Mouse (Mus musculus) retina, adult 2 months (tissue): ENCODE results near the gene Theg.

Experiments used
- DNase-seq: peaks from one replicate; pipeline ENCODE4 v3.0.0-alpha.2; 2012; ENCODE audit warnings: low read depth, low spot score

Gene Theg

DNA sequence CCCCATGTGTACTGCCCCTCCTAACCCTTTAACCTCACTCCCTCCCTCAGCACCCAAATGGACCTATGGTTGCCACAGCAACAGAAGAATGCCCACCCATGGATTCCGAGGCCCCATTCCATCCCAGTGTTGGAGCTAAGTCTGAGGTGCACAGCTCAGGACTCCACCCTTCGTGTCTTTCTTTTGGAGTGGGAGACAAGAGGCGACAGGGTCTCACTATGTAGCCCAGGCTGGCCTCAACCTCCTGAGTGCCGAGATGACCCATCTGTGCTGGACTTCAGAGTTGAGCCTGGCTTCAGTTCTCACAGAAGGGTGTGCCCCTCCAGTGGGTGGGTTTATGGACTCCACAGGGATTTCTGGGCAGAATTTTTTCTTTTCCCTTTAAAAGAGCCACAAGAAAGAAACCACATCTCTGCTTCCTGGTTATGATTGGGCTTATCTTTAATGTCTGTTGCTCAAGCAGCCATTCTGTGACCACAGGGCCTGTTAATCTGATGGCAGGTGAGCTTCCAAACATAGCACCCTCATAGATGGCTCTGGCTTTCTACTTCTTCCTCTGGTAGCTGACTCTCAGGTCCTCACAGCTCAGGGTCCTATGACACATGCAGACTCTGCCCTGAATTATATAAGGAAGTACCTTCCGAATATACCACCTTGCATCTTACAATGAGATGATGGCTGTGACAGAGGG is at the start of gene Theg:
Gene Theg (minus strand): TSS at position 271 of the 691 bp plus-strand sequence.
- no peak for DNase-seq

DNA sequence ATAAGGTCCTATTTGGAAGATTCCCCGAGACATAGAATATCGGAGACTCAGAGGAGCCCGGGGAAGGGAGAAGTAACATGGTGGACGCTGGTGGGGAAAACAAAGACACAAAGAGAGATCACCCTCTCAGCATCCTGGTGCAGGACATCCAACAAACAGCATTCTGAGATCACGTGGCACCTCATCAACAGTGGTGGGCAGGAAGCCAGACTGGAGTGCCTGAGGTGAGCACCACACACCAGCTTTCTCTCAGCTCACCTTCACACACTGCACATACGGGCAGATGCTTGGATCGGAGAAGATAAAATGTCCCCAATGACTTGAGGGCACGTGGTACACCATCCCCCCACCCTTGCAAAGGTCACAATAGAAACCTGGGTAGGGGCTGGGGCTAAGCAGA is 49.2 kb upstream of the Theg start:
- no peak for DNase-seq

GRCm38 (mm10) chr10:79633006-79633777 is 46.1 kb upstream of the Theg start:
- no peak for DNase-seq

- no peak for DNase-seq
Observed at GRCm38 (mm10) chr10:79631432-79631831, 44.3 kb upstream of the Theg start.

DNA sequence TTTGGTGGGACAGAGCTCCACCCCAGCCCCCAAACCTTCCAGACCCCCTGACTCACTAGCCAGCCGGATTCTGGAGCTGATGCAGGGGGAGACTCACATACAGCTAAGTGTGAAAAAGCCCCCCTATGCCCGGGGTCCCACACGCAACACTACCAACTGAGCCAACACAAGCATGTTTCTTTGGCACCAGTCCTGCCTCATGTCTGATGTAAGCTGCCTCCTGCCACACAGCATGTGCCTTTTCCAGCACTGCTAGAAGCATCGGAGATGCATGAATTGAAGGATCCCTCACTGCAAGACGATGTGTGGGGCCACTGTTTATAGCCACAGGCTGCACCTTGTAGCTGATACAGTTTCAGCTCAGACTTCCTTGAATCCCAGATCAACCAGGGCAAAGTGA is 41.2 kb upstream of the Theg start:
- DNase-seq = no peak

GRCm38 (mm10) chr10:79626156-79626555 is 39.0 kb upstream of the Theg start:
- no peak for DNase-seq

- no peak for DNase-seq
Observed at GRCm38 (mm10) chr10:79625398-79625797, 38.3 kb upstream of the Theg start.

GRCm38 (mm10) chr10:79623950-79624349 is 36.8 kb upstream of the Theg start:
- no peak for DNase-seq

- no peak for DNase-seq
Observed at GRCm38 (mm10) chr10:79616376-79616775, 29.2 kb upstream of the Theg start.

- DNase-seq = no peak
Observed at GRCm38 (mm10) chr10:79615860-79616259, 28.7 kb upstream of the Theg start.

DNA sequence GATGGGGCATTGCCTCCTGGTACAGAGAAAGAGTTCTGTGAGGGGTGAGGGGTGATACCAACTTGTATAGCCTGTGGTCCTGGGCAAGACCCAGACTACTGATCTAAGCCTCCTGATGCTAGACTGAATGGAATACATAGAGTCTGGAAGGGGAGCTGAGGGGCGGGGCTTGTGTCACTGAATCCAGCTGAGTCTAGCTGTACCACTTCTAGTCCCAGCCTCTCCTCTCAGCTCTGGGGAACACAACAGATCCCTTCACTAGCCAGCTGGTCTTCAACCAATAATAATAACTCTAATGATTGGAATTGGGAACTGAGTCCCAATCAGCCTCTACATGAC is 27.1 kb upstream of the Theg start:
- no peak for DNase-seq

DNA sequence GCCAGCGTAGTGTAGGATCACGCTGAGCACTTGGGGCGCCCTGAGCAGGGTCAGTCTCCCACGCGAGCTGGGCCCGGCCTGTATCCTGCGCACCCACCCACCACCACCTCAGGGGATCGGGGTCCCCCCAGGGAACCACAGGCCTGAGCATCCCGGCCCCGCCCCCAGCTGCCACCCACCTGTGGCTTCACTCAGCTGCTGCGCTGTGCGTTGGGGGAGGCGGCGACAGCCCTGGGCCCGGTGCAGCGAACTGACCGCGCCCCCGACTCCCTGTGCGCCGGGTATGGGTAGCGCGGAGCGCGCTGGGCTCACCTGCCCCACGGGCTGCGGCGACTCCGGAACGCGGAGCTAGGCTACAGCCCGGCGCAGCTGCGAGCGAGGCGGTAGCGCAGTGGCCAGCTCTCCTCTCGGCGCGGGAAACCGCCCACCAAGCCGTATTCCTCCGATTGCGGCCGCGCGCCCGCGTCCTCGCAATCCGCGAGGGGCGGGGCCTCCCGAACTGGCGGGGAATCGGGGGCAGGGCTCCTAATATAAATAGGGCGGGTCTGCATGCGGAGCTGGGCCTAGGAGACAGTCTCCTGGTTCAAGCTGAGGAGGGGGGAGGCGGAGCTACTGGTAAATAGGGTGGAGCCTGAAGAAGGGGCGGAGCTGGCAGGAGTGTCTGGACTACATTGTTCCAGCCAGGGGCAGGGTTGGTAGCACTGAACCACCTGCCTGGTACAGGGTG is 26.6 kb upstream of the Theg start, which contains the start of gene C2cd4c:
Gene C2cd4c (minus strand): TSS at position 448 of the 727 bp plus-strand sequence.
- no peak for DNase-seq

DNA sequence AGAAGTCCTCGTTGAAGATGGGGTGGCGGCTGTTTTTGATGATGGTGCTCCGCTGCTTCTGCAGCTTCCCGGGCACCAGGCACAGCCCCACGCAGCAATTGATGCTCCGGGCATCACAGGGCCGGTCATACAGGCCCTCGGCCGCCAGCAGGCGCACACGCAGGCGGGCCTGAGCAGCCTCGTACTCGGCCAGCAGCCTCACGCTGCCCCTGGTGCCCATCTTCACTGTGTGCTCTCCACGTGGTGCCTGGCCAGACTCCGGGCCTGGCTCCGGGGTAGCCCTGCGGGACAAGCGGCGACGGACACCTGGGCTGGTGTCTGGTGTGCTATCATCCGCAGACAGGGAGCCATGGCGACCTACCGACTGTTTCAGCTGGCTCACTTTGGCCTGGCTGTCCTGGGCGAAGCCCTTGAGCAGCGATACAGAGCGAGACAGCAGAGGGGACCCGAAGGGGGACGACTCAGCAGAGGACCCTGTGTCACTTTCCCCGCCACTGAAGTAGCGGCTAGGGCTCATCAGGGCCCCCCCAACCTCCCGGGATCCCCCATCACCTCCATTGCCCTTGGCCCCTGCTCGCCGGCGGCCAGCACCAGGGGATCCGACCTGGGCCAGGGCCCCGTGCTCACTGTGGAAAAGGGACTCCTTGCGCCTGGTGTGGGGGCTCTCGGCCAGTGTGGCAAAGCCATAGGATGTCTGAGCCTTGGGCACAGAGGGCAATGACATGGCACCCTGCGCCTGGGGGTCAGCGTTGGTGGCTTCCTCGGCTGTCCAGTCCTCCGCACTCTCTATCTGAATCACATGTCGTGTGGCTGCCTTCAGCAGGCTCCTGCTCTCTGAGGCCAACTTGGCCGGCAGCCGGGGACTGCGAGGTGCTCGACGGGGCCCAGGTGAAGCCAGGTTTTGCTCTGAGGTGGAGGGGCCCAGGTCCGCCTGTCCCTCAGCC is 25.3 kb upstream of the Theg start:
- no peak for DNase-seq

GRCm38 (mm10) chr10:79611296-79611695 is 24.2 kb upstream of the Theg start:
- DNase-seq = no peak

- DNase-seq = no peak
Observed at GRCm38 (mm10) chr10:79609276-79609675, 22.1 kb upstream of the Theg start.

DNA sequence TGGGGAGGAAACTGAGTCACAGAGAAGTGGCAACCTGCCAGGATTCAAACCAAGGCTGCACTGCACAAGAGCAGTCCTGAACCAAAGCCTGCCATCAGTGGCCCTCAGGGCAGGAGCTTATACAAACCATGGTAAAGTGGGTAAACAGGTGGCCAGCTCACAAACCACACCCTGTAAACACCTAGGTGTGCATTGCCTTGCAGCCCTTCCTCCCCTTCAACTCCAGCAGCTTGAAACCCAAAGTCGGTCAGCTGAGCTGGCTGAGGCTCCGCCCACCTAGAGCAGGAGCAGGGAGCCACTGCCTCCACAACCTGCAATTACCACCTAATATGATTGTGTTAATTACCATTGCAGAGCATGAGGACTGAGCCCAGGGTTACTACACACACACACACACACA is 20.8 kb upstream of the Theg start:
- no peak for DNase-seq

GRCm38 (mm10) chr10:79606537-79606936 is 19.4 kb upstream of the Theg start:
- DNase-seq = no peak

DNA sequence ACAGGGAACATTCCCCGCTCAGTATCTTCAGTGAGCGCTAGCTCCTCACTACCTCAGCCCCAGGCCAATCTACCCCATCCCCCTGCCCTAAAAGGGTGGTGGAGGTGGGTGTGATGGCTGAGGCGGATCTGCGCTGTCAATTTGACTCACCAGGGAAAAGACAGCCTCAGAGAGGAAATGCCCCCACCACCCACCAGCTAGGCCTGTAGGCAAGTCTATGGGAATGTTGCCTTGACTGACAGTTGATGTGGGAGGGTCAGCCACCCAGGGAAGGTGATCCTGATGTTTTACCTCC is 10.8 kb upstream of the Theg start:
- DNase-seq = no peak

- no peak for DNase-seq
Observed at GRCm38 (mm10) chr10:79597051-79597935, 10.2 kb upstream of the Theg start.

DNA sequence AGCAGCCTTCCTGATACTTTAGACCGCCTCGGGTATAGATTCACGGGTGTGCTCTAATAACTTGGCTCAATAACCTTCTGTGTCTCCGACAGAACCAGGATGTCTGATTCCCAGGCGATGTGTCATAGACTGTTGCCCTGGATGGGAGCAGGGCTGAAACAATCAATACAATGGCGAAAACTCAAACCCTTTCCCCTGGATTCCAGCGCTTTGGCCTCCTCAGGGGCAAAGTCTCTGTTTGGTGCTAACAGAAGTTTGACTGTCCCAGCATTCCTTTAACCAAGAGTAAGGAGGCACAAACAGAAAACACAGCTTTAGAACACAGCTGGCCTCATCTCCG is 8.4 kb upstream of the Theg start:
- no peak for DNase-seq
